Mouse (Mus musculus): ENCODE measurements around the gene Unc5a.

- TF ChIP-seq CTCF (IDR thresholded peaks at IDR 0.05; ENCODE audit: low read depth, low read length) = no peak
- TF ChIP-seq GATA1 (IDR thresholded peaks at IDR 0.05; ENCODE audit: borderline replicate concordance, low read length) = no peak
Measured at GRCm38 (mm10) chr13:54949592-54949991, 381 bp downstream of the Unc5a start.
